Mouse (Mus musculus) liver, embryonic 13.5 days (tissue): ENCODE data around the gene Gm45713. TPM values are rescaled to one million over a fixed set of nuclear protein-coding genes. Genes with fewer than 3 reads are reported as not detected.
A peak's percentile ranks its signal among the peaks of the same experiment; 100 is the strongest.

Experiments
- ATAC-seq: fragments of 200-750 bp; cut with Nextera tagmentation; 2 replicates; pipeline ENCODE4 v1.8.0; 2017; ENCODE audit warnings: low read depth, mild to moderate bottlenecking, moderate number of reproducible peaks, moderate library complexity
- DNase-seq: peaks from one replicate; pipeline ENCODE4 v3.0.0; 2022
- H3K27ac ChIP-seq: fragments of 300-500 bp; sonication (generic); 2 replicates; pipeline ENCODE4 v1.5.1; 2015; ENCODE audit warnings: moderate library complexity, mild to moderate bottlenecking, inconsistent platforms
- H3K27me3 ChIP-seq: fragments of 300-500 bp; sonication (generic); 2 replicates; pipeline ENCODE4 v1.6.1; 2015; ENCODE audit warnings: mild to moderate bottlenecking, inconsistent platforms
- H3K36me3 ChIP-seq: fragments of 300-500 bp; sonication (generic); 2 replicates; pipeline ENCODE4 v1.6.1; 2015; ENCODE audit warnings: mild to moderate bottlenecking, inconsistent platforms
- H3K4me1 ChIP-seq: fragments of 300-500 bp; sonication (generic); replicated peaks from 2 replicates; pipeline ENCODE4 v1.6.1; 2015; ENCODE audit warnings: inconsistent platforms
- H3K4me2 ChIP-seq: fragments of 300-500 bp; sonication (generic); 2 replicates; pipeline ENCODE4 v1.6.1; 2015; ENCODE audit warnings: inconsistent platforms, mild to moderate bottlenecking, moderate library complexity
- H3K4me3 ChIP-seq: fragments of 300-500 bp; sonication (generic); replicated peaks from 2 replicates; pipeline ENCODE4 v1.5.1; 2015; ENCODE audit warnings: mild to moderate bottlenecking, inconsistent platforms
- H3K9ac ChIP-seq: fragments of 300-500 bp; sonication (generic); 2 replicates; pipeline ENCODE4 v1.6.1; 2015; ENCODE audit warnings: mild to moderate bottlenecking, inconsistent platforms
- H3K9me3 ChIP-seq: fragments of 300-500 bp; sonication (generic); replicated peaks from 2 replicates; pipeline ENCODE4 v1.6.1; 2016; ENCODE audit warnings: inconsistent platforms
- whole genome bisulfite sequencing: fragments of 180-500 bp; shearing (Covaris S2); methylation state at CpG from one replicate; pipeline ENCODE4 v1.1.7; 2015; ENCODE audit not compliant: insufficient replicate concordance; 5-methylcytosine and 5-hydroxymethylcytosine counted together
- polyA plus RNA-seq: library from polyadenylated mRNA; unstranded; fragments of >200 nt; fragmentation: Nextera tagmentation; extraction: Ambion mirVana; gene quantifications from 2 replicates; pipeline ENCODE4 v1.2.1, GENCODE M21; 2015

Gm45713 gene
- polyA plus RNA-seq = 0.12 and 0.37 TPM in 2 replicates

DNA sequence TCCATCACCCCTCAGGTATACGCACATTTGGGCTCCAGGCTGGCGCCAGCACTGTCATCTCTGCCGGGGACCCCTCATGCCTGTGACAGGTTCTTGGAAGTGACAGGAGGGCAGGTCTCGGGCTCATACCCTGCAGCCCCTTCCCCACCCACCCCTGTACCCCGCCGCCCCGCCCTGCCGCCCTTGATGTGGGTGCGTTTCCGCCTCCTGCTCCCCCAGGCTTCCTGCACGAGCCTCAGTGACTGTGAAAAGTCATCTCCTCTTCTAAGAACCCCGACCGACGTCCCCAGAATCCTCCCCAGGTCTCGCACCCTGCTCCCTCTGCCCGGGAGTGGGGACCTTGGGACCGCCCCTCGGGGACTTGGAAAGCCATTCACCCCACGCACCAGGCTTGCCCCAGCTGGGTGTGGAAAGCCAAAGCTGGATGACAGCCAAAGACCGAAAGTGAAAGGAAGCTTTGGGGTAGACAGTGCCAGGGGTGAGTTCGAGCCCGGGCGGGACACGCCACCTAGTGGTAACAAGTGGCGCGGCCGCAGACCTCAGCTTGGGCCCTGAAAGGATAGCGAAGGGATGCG lies at the start of gene Gm45713, which contains the start of gene Flt3l:
Gene Gm45713, minus strand, starts transcription at position 239 of the 575 bp plus-strand sequence.
Gene Flt3l, minus strand, starts transcription at position 440 of the 575 bp plus-strand sequence.
- WGBS = under 1% methylated on average over 28 of the region's 29 CpGs
- H3K9ac ChIP-seq = peak within 1 kb of the TSS; percentile 87
- H3K27ac ChIP-seq = peak within 1 kb of the TSS; percentile 89
- H3K27me3 ChIP-seq = no peaks in the 10 kb centered on the region
- H3K4me1 ChIP-seq = peaks cover 73% of the 10 kb centered on the region
- DNase-seq (peak; percentile 83), ATAC-seq (peak; percentile 76)
- peak within 1 kb of the TSS; percentile 82 for H3K4me3 ChIP-seq
- H3K4me2 ChIP-seq = peak within 1 kb of the TSS; percentile 95
- peaks cover 10% of the 10 kb centered on the region; the same call in 1 of the 2 replicates for H3K36me3 ChIP-seq
- no peaks in the 10 kb centered on the region for H3K9me3 ChIP-seq

- DNase-seq = no peak
- Histone ChIP-seq H3K36me3 (no peaks in the 10 kb centered on the region), H3K4me1 (peaks cover 17% of the 10 kb centered on the region), H3K4me2 (no peak overlapping the region), H3K9ac (no peak overlapping the region), H3K9me3 (no peaks in the 10 kb centered on the region), H3K4me3 (no peak overlapping the region), H3K27me3 (peaks cover 98% of the 10 kb centered on the region), H3K27ac (no peak overlapping the region)
- no peak for ATAC-seq
- 54% methylated on average over 7 of the region's 7 CpGs for WGBS
Observed at GRCm38 (mm10) chr7:45183672-45184071, 47.6 kb upstream of the Gm45713 start.

DNA sequence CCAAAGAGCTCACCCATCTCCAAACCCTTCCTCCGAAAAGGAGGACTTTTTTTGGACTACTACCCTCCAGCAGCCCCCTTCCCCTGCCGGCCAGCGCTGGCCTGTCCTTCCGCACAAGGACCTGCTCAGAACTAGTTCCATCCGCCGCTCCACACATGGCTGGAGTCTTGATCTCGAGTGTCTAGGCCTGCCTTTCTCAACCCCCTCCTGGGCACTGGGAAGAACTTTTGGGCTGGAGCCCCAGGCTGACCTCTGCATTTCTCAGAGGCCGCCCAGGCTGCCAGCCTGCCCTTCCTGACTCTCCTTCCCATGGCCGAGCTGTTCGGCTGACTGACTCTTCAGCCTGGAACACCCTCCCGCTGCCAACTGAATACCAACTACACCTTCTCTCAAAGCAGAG lies 46.6 kb upstream of the Gm45713 start:
- peak overlapping the region; percentile 42 for H3K4me3 ChIP-seq
- no peaks in the 10 kb centered on the region for H3K36me3 ChIP-seq
- no peak for DNase-seq
- peak overlapping the region; percentile 64 for H3K4me2 ChIP-seq
- H3K27ac ChIP-seq = no peak overlapping the region
- peaks cover 99% of the 10 kb centered on the region for H3K27me3 ChIP-seq
- H3K9me3 ChIP-seq = no peaks in the 10 kb centered on the region
- H3K9ac ChIP-seq = no peak overlapping the region
- 18% methylated on average over 11 of the region's 11 CpGs for WGBS
- no peak for ATAC-seq
- peaks cover 17% of the 10 kb centered on the region for H3K4me1 ChIP-seq

GRCm38 (mm10) chr7:45182199-45182601 lies 46.2 kb upstream of the Gm45713 start:
- no peak overlapping the region for H3K9ac ChIP-seq
- 1% methylated on average over 34 of the region's 34 CpGs for WGBS
- DNase-seq (peak; percentile 89), ATAC-seq (peak; percentile 91)
- H3K27ac ChIP-seq = no peak overlapping the region
- H3K4me3 ChIP-seq = peak overlapping the region; percentile 42
- H3K4me1 ChIP-seq = peaks cover 17% of the 10 kb centered on the region
- no peaks in the 10 kb centered on the region for H3K36me3 ChIP-seq
- peaks cover 100% of the 10 kb centered on the region for H3K27me3 ChIP-seq
- H3K4me2 ChIP-seq = peak overlapping the region; percentile 64
- no peaks in the 10 kb centered on the region for H3K9me3 ChIP-seq

GRCm38 (mm10) chr7:45181540-45181939 lies 45.5 kb upstream of the Gm45713 start:
- Histone ChIP-seq H3K9me3 (no peaks in the 10 kb centered on the region), H3K4me1 (peaks cover 17% of the 10 kb centered on the region), H3K9ac (no peak overlapping the region), H3K27me3 (peaks cover 100% of the 10 kb centered on the region), H3K4me2 (peak overlapping the region; percentile 64), H3K27ac (no peak overlapping the region), H3K36me3 (no peaks in the 10 kb centered on the region), H3K4me3 (peak overlapping the region; percentile 42)
- WGBS = 5% methylated on average over 35 of the region's 35 CpGs
- DNase-seq (no peak), ATAC-seq (no peak)

DNA sequence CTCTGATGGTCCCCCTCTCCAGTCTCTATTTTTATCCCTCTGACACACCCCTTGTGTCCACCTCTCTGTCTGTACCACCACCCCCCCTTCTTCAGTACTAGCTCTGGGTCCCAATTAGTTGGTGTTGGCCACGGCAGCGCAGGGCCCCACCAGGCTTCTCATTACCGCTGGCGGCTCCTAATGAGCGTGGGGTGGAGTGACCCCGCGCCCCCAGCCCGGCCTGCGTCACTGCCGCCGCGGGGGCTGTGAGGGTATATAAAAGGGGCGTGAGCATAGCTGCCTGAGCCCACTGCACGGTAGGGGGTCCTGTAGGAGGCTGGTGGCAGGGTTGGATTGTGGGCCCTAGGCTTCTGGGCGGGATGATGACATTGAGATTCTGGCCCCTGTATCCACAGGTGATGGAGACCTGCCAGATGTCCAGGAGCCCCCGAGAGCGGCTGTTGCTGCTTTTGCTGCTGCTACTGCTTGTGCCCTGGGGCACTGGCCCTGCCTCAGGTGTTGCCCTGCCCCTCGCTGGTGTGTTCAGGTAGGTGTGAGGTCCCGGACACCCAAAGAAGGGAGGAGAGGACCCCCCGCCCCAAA lies 45.0 kb upstream of the Gm45713 start, which contains the start of gene Pth2:
Gene Pth2, plus strand, starts transcription at position 100 of the 582 bp plus-strand sequence.
- Histone ChIP-seq H3K4me2 (peak within 1 kb of the TSS; percentile 64), H3K27me3 (peaks cover 100% of the 10 kb centered on the region), H3K4me1 (peaks cover 17% of the 10 kb centered on the region), H3K9me3 (no peaks in the 10 kb centered on the region), H3K27ac (no peak within 1 kb of the TSS), H3K36me3 (no peaks in the 10 kb centered on the region), H3K9ac (no peak within 1 kb of the TSS), H3K4me3 (peak within 1 kb of the TSS; percentile 42)
- 18% methylated on average over 20 of the region's 20 CpGs for WGBS
- DNase-seq (no peak), ATAC-seq (no peak)

GRCm38 (mm10) chr7:45179469-45179868 lies 43.4 kb upstream of the Gm45713 start, which contains the start of gene Gfy:
Gene Gfy, minus strand, starts transcription at chr7:45179569.
- DNase-seq (no peak), ATAC-seq (no peak)
- no peaks in the 10 kb centered on the region for H3K36me3 ChIP-seq
- H3K27me3 ChIP-seq = peaks cover 100% of the 10 kb centered on the region
- no peaks in the 10 kb centered on the region for H3K9me3 ChIP-seq
- H3K4me2 ChIP-seq = no peak within 1 kb of the TSS
- no peak within 1 kb of the TSS for H3K9ac ChIP-seq
- H3K27ac ChIP-seq = no peak within 1 kb of the TSS
- H3K4me3 ChIP-seq = no peak within 1 kb of the TSS
- H3K4me1 ChIP-seq = peaks cover 22% of the 10 kb centered on the region
- 29% methylated on average over 7 of the region's 7 CpGs for WGBS

DNA sequence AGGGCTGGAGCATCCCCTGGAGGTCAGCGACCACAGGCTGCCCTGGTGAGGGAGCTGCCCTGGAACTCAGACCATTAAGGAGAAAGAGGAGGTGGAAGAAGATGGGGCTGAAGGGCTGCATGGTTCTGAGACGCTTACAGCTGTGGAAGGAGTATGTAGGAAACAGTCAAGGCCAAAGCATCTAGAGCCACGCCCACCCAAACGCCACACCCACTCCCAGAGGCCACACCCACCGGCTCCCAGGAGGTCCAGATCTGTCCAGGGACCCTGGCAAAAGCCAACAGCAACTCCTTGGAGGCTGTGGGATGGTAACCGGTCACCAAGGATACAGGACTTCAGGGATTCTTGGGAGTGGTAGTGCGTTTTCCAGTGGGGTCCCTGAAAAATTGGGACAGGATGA lies 42.5 kb upstream of the Gm45713 start:
- ATAC-seq (no peak), DNase-seq (no peak)
- Histone ChIP-seq H3K4me2 (no peak overlapping the region), H3K4me3 (no peak overlapping the region), H3K27me3 (peaks cover 98% of the 10 kb centered on the region), H3K27ac (no peak overlapping the region), H3K9ac (no peak overlapping the region), H3K36me3 (no peaks in the 10 kb centered on the region), H3K9me3 (no peaks in the 10 kb centered on the region), H3K4me1 (peaks cover 22% of the 10 kb centered on the region)
- WGBS = 19% methylated on average over 7 of the region's 7 CpGs

DNA sequence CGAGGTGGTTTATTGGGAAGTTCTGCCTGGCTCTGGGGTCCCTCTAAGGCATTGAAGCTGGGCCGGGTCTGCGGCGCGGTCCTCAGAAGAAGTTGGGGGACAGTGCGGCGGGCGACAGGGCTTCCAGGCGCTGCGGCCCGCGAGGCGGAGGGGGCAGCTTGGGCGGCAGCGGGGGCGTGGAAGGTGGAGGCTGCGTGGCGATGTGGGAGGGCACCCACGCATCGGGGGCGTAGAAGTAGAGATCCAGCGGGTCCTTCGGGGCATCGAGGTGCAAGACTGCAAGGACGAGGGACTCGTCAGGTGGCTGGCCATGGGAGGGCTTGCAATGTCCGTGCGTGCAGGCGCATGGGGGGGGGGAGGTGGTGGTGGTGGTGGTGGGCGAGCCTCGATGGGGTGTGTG lies 40.3 kb upstream of the Gm45713 start:
- Histone ChIP-seq H3K27ac (no peak overlapping the region), H3K9ac (no peak overlapping the region), H3K4me1 (peaks cover 8% of the 10 kb centered on the region), H3K9me3 (0 out of 2 replicates have a peak, but pooled peaks cover 8% of the 10 kb centered on the region), H3K27me3 (peaks cover 93% of the 10 kb centered on the region), H3K4me3 (no peak overlapping the region), H3K36me3 (no peaks in the 10 kb centered on the region), H3K4me2 (no peak overlapping the region)
- ATAC-seq (no peak), DNase-seq (no peak)
- 3% methylated on average over 28 of the region's 31 CpGs for whole genome bisulfite sequencing

- Histone ChIP-seq H3K27me3 (peaks cover 93% of the 10 kb centered on the region), H3K9me3 (peaks cover 8% of the 10 kb centered on the region; the same call in 1 of the 2 replicates), H3K27ac (no peak overlapping the region), H3K4me2 (no peak overlapping the region), H3K36me3 (no peaks in the 10 kb centered on the region), H3K4me3 (no peak overlapping the region), H3K4me1 (peaks cover 5% of the 10 kb centered on the region; the same call in 1 of the 2 replicates), H3K9ac (no peak overlapping the region)
- ATAC-seq = no peak
- DNase-seq = no peak
- WGBS = 3% methylated on average over 23 of the region's 23 CpGs
Observed at GRCm38 (mm10) chr7:45175929-45176328, 39.9 kb upstream of the Gm45713 start.

DNA sequence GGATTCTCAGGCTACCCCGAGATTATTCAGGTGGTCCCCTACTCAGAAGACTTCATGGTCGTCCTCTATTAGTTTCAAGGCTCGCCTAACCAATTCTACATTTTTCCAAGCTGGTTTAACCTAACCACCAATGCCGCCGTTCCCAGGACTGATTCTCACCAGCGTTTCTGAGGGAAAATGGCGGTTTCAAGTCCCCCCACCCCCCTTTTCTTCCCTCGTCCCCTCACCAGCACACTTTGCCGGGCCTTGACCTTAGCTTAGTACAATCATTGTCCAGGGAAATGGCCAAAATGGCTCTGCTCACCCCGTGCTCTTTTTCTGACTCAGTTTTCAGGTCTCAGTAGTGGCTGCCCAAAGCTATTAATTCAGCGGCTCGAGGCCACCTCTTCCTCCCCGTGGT lies 39.4 kb upstream of the Gm45713 start:
- 2% methylated on average over 13 of the region's 13 CpGs for WGBS
- no peak overlapping the region for H3K4me2 ChIP-seq
- ATAC-seq = no peak

More for the DNA sequence above, 39.4 kb upstream of the Gm45713 start:
- Histone ChIP-seq H3K9me3 (peaks cover 8% of the 10 kb centered on the region; the same call in 1 of the 2 replicates), H3K4me3 (no peak overlapping the region), H3K27ac (no peak overlapping the region), H3K4me1 (peaks cover 5% of the 10 kb centered on the region; the same call in 1 of the 2 replicates), H3K27me3 (peaks cover 93% of the 10 kb centered on the region), H3K9ac (no peak overlapping the region), H3K36me3 (no peaks in the 10 kb centered on the region)
- no peak for DNase-seq
